Mouse (Mus musculus): Measurements from ENCODE around the gene Muc5ac. TPM values are rescaled to one million over a fixed set of nuclear protein-coding genes. Genes with fewer than 3 reads are reported as not detected.

The Muc5ac gene
- polyA plus RNA-seq (2014; fragmentation: Illumina TruSeq; extraction: RNeasy Lipid Tissue Mini Kit (QIAGEN cat#74804); ENCODE audit: low read depth, low replicate concordance) = 0.03 TPM

GRCm38 (mm10) chr7:141788677-141789452 is at the start of gene Muc5ac:
Muc5ac (plus strand) TSS chr7:141788972.

GRCm38 (mm10) chr7:141838779-141839178 is 50.0 kb downstream of the Muc5ac start, which contains the start of gene Muc5b:
Muc5b (plus strand) TSS chr7:141839070.

Other genes with a start within 250 kb of the Muc5ac start
- 12.1 TPM for gene Chid1, start 249.1 kb upstream of the Muc5ac start, polyA plus RNA-seq (2014; fragmentation: Illumina TruSeq; extraction: RNeasy Lipid Tissue Mini Kit (QIAGEN cat#74804); ENCODE audit: low read depth, low replicate concordance)
- gene Ap2a2, start 226.8 kb upstream of the Muc5ac start, polyA plus RNA-seq (2014; fragmentation: Illumina TruSeq; extraction: RNeasy Lipid Tissue Mini Kit (QIAGEN cat#74804); ENCODE audit: low read depth, low replicate concordance) = 22.2 TPM
- 0.18 TPM for gene Muc6, start 133.7 kb upstream of the Muc5ac start, polyA plus RNA-seq (2014; fragmentation: Illumina TruSeq; extraction: RNeasy Lipid Tissue Mini Kit (QIAGEN cat#74804); ENCODE audit: low read depth, low replicate concordance)
- 0.17 TPM for gene Muc2, start 98.6 kb upstream of the Muc5ac start, polyA plus RNA-seq (2014; fragmentation: Illumina TruSeq; extraction: RNeasy Lipid Tissue Mini Kit (QIAGEN cat#74804); ENCODE audit: low read depth, low replicate concordance)
- gene Muc5b, start 50.1 kb downstream of the Muc5ac start, polyA plus RNA-seq (2014; fragmentation: Illumina TruSeq; extraction: RNeasy Lipid Tissue Mini Kit (QIAGEN cat#74804); ENCODE audit: low read depth, low replicate concordance) = not detected
- gene Tollip, start 129.5 kb downstream of the Muc5ac start, polyA plus RNA-seq (2014; fragmentation: Illumina TruSeq; extraction: RNeasy Lipid Tissue Mini Kit (QIAGEN cat#74804); ENCODE audit: low read depth, low replicate concordance) = 109 TPM
- 2.9 TPM for gene Brsk2, start 160.8 kb downstream of the Muc5ac start, polyA plus RNA-seq (2014; fragmentation: Illumina TruSeq; extraction: RNeasy Lipid Tissue Mini Kit (QIAGEN cat#74804); ENCODE audit: low read depth, low replicate concordance)